Mouse (Mus musculus) adrenal gland, postnatal 25 days (tissue): ENCODE measurements at regions not wholly inside any gene's neighbourhood (a gene's known extent, or its start where the extent isn't known, plus 50 kb on each side); places are given as distances from the start of the nearest gene placed in this dataset.

Source experiments
- DNase-seq: peaks from one replicate; pipeline ENCODE4 v3.0.0; 2021; ENCODE audit warnings: mixed read lengths

GRCm38 (mm10) chr9:27556315-27557225 is 160.0 kb downstream of the Spata19 start:
- no peak for DNase-seq

DNA sequence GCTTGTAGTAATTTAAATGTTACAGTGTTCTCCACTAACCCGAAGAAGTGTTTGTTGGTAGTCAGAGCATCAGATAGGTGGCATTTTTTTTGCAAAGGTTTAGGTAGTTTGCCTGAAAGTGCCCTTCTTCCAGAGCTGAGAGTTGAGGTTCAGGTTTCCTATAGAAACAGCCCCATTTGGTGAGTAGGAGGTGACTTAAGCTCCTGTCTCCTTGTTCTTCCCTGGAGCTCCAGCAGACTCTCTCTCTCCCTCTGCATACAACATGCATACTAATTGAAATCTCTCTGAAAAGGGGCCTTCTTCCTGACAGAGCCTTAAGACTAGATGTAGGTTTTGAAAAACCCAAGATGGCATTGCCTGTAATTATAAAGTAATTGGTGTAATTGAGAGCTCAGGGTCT is 161.3 kb downstream of the Spata19 start:
- DNase-seq, result no peak

GRCm38 (mm10) chr9:27558286-27558685 is 161.7 kb downstream of the Spata19 start:
- DNase-seq, result no peak

GRCm38 (mm10) chr9:27568372-27569053 is 171.9 kb downstream of the Spata19 start:
- DNase-seq, result no peak

- DNase-seq, result no peak
Measured at GRCm38 (mm10) chr9:27569054-27569387, 172.4 kb downstream of the Spata19 start.

GRCm38 (mm10) chr9:27617096-27617839 is 173.3 kb upstream of the Opcml start:
- no peak for DNase-seq

DNA sequence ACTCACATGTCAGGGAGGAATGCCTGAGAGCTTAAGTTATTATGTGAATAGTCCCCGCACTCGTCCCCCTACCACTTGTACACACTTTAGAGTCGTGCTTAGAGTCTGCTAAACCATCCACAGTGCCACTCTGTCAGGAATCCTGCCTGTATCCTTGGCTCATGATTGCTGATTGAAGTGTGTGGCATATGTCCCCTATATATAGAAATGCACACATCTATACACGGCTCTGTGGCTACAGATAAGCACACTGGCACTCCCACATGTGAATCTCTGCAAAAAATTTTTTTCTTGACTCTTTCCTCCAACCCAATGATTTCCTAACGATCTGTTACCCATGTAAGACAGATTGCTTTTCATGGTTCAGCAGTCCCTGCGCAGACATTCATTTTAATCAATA is 155.7 kb upstream of the Opcml start:
- DNase-seq, result no peak

DNA sequence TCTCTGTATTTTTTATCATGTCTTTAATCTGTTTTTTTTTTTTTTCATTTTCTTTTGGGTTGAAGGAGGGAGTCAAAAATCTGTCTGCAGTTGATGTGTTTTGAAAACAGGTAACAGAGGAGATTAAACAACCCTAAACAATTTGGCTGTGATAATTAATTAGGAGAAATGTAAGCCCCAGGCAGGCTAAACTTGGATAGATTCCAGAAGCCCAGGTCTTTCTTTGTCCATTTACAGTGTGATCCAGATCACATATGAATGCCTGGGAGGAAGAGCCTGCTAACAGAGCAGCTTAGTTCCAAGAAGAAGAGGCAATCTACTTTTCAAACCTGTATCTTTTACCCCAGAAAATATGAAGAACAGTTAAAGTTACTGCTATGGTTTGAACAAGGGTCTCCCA is 150.0 kb upstream of the Opcml start:
- no peak for DNase-seq

GRCm38 (mm10) chr9:27643312-27643711 is 147.3 kb upstream of the Opcml start:
- DNase-seq, result no peak

DNA sequence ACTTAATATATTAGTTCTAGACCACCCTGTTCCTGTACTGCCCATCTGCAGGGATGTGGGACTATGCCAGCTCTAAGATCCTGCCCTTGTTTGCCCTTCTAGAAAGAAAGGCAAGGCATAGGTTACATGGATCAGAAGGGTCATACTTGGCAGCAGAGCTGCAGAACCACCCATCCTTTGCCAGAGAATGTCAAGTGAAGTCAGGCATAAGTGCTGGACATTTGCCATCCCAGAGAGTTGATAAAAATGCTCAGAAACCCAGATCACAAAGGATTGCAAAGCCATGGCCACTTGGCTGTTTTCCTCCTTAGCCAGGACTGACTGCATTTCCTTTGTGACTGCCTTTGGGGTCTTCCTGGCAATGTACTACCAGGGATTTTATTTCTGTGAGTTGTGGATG is 146.7 kb upstream of the Opcml start:
- no peak for DNase-seq

- no peak for DNase-seq
Measured at GRCm38 (mm10) chr9:27645435-27645834, 145.1 kb upstream of the Opcml start.

DNA sequence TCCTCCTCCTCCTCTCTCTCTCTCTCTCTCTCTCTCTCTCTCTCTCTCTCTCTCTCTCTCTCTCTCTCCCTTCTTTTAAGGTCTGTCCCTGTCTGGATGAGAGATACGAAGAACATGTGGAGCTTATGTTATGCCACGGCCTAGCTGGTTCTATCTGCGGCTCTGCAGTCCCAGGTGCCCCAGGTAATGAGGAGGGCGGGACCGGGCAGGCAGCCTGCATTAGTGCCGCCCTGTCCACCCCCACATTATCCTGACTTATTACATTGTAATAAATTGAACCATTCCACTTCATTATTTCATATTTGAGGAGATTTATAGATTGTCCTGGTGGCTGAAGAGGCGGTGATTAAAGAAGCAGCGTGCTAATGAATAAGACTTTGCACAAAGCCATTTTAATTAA is 144.5 kb upstream of the Opcml start:
- no peak for DNase-seq

DNA sequence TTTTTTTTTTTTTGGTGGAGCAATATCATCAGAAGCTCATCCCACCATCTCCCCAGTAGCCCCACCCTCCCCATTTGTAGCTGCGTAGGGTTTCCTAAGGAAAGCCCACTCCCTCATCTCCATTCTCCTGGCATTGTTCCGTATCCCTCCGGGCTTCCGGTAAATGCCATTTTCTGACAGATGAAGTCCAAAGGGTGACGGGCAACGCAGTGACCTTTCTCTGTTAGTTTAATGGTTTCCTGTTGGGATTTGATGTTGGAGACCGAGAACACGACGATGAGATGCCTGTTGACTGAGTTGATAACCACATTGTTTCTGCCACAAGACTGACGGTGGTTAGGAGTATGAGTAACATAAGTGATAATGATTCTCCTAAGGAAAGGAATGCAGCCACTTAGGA is 143.6 kb upstream of the Opcml start:
- DNase-seq, result no peak

- DNase-seq, result no peak
Measured at GRCm38 (mm10) chr9:27658001-27658400, 132.6 kb upstream of the Opcml start.

DNA sequence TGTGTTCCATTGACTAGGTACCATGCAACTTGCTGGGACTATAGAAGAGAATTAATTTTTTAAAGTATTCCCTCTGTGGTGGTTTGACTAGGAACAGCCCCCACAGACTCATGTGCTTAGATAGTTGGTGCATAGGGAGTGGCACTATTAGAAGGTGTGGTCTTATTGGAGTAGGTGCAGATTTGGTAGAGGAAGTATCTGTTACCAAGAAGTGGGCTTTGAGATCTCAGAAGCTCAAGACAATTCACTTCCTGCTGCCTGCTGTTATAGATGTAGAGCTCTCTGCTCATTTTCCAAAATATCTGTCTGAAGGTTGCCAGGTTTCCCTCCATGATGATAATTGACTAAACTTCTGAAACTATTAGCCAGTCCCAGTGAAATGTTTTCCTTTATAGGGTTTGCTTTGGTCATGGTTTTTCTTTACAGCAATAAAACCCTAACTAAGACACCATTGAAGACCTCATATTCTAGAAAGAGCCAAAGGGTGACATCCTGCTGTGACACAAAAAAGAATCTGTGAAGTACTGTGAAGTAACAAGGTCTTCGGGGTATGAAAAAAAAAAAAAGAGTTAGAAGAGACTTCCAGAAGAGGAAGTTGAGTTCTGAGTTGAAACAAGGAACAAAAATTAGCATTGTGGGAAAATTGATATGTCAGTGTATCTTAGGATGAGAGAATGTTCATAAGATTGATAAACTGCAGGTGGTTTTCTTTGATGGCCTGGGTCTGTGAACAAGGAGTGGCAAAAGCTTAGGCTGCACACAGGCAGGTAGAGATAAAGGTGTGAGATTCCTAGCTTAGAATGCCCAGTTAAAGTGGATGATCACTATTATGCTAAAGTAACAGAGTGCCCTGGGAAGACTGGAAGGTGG is 128.9 kb upstream of the Opcml start:
- DNase-seq, result no peak

DNA sequence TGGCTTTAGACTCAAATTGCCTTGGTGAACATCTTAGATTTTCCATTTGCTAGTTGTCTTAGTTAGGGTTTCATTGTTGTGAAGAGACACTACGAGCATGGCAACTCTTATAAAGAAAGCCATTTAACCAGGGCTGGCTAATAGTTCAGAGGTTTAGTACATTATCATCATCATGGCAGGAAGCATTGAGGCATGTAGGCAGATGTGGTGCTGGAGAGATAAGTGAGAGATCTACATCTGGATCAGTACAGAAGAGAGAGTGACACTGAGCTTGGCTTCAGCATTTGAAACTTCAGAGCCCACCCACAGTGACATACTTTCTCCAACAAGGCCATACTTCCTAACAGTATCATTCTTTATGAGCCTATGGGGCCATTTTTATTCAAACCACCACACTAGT is 127.3 kb upstream of the Opcml start:
- DNase-seq, result no peak

- DNase-seq, result no peak
Measured at GRCm38 (mm10) chr9:27665659-27666058, 124.9 kb upstream of the Opcml start.

- DNase-seq, result no peak
Measured at GRCm38 (mm10) chr9:27670032-27670740, 120.4 kb upstream of the Opcml start.

GRCm38 (mm10) chr9:27685325-27685724 is 105.2 kb upstream of the Opcml start:
- DNase-seq, result no peak

- no peak for DNase-seq
Measured at GRCm38 (mm10) chr9:27691616-27692015, 99.0 kb upstream of the Opcml start.

GRCm38 (mm10) chr9:27692751-27693150 is 97.8 kb upstream of the Opcml start:
- DNase-seq, result no peak
